Mouse (Mus musculus): ENCODE measurements around the gene Vmn1r1. TPM values are rescaled to one million over a fixed set of nuclear protein-coding genes. Genes with fewer than 3 reads are reported as not detected.
"Not testable (repeated sequence)": the region's sequence is repeated elsewhere in the genome, so short reads cannot be mapped to it uniquely, and the experiment has no call there.

The Vmn1r1 gene
- under 1 TPM in 1 of 2 experiments, not detected in 1; 0.11 TPM for polyA plus RNA-seq (2017; shearing (Covaris generic))

- no peak for ATAC-seq
Observed at GRCm38 (mm10) chr1:182164386-182164785, at the start of gene Vmn1r1. Vmn1r1 (minus strand) TSS chr1:182164486.

GRCm38 (mm10) chr1:182210322-182210721 is 46.0 kb upstream of the Vmn1r1 start:
- no peak for ATAC-seq

- no peak for ATAC-seq
Observed at GRCm38 (mm10) chr1:182192581-182192980, 28.3 kb upstream of the Vmn1r1 start.

GRCm38 (mm10) chr1:182191816-182192545 is 27.7 kb upstream of the Vmn1r1 start:
- no peak for ATAC-seq

GRCm38 (mm10) chr1:182191181-182191580 is 26.9 kb upstream of the Vmn1r1 start:
- no peak for ATAC-seq

- ATAC-seq, result no peak
Observed at GRCm38 (mm10) chr1:182189669-182190440, 25.6 kb upstream of the Vmn1r1 start.

- not testable (repeated sequence) for ATAC-seq
Observed at GRCm38 (mm10) chr1:182182449-182182848, 18.2 kb upstream of the Vmn1r1 start.

- ATAC-seq, result no peak
Observed at GRCm38 (mm10) chr1:182181456-182182305, 17.4 kb upstream of the Vmn1r1 start.

GRCm38 (mm10) chr1:182176985-182177384 is 12.7 kb upstream of the Vmn1r1 start:
- not testable (repeated sequence) for ATAC-seq

- not testable (repeated sequence) for ATAC-seq
Observed at GRCm38 (mm10) chr1:182170206-182170605, 5.9 kb upstream of the Vmn1r1 start.

GRCm38 (mm10) chr1:182162951-182163350 is 1.3 kb downstream of the Vmn1r1 start:
- ATAC-seq, result no peak

- ATAC-seq, result no peak
Observed at GRCm38 (mm10) chr1:182159575-182159974, 4.7 kb downstream of the Vmn1r1 start.

GRCm38 (mm10) chr1:182157734-182158133 is 6.6 kb downstream of the Vmn1r1 start:
- ATAC-seq, result no peak

GRCm38 (mm10) chr1:182149966-182150365 is 14.3 kb downstream of the Vmn1r1 start:
- ATAC-seq, result peak; percentile 39

GRCm38 (mm10) chr1:182148864-182149514 is 15.3 kb downstream of the Vmn1r1 start:
- no peak for ATAC-seq

GRCm38 (mm10) chr1:182145546-182145945 is 18.7 kb downstream of the Vmn1r1 start:
- ATAC-seq, result no peak

GRCm38 (mm10) chr1:182143288-182143687 is 21.0 kb downstream of the Vmn1r1 start:
- ATAC-seq, result no peak

GRCm38 (mm10) chr1:182142725-182143124 is 21.6 kb downstream of the Vmn1r1 start:
- ATAC-seq, result no peak

GRCm38 (mm10) chr1:182140370-182140769 is 23.9 kb downstream of the Vmn1r1 start:
- peak; percentile 79 for ATAC-seq

- no peak for ATAC-seq
Observed at GRCm38 (mm10) chr1:182139937-182140336, 24.3 kb downstream of the Vmn1r1 start.

GRCm38 (mm10) chr1:182138172-182138571 is 26.1 kb downstream of the Vmn1r1 start:
- ATAC-seq, result no peak

Measured in CD4-positive, CD25-positive, alpha-beta regulatory T cell, adult 4 months (primary cell).